Mouse (Mus musculus): ENCODE data around the gene Serpine1. TPM values are rescaled to one million over a fixed set of nuclear protein-coding genes. Genes with fewer than 3 reads are reported as not detected.

The Serpine1 gene
- polyA plus RNA-seq, 1 experiment: 4.1 TPM

GRCm38 (mm10) chr5:137107024-137107423, 35.0 kb upstream of the Serpine1 start:
- TF ChIP-seq POLR2A (IDR thresholded peaks at IDR 0.05; ENCODE audit: control insufficient read depth, extremely low read depth, insufficient read depth, low read length, poor library complexity) (no peak), CTCF (IDR thresholded peaks at IDR 0.05; ENCODE audit: borderline replicate concordance, control insufficient read depth, extremely low read depth, insufficient read depth, low read length, poor library complexity) (no peak)
- peaks cover 20% of the 10 kb centered on the region for H3K4me1 ChIP-seq (replicated peaks; ENCODE audit: control insufficient read depth, insufficient read depth, low read length)
- H3K4me3 ChIP-seq (ENCODE audit: control insufficient read depth, insufficient read depth, low read length): no peak overlapping the region
- no peaks in the 10 kb centered on the region for H3K27me3 ChIP-seq (ENCODE audit: control insufficient read depth, insufficient read depth, low read length)
- H3K27ac ChIP-seq (ENCODE audit: control insufficient read depth, insufficient read depth, low read length): no peak overlapping the region
- no peaks in the 10 kb centered on the region for H3K36me3 ChIP-seq (ENCODE audit: control insufficient read depth, insufficient read depth, low read length)
- peak; percentile 75 for DNase-seq
- 29% methylated on average over 6 of the region's 6 CpGs for WGBS

GRCm38 (mm10) chr5:137106434-137106833, 34.4 kb upstream of the Serpine1 start:
- no peak for DNase-seq
- H3K4me1 ChIP-seq (replicated peaks; ENCODE audit: control insufficient read depth, insufficient read depth, low read length): peaks cover 20% of the 10 kb centered on the region
- TF ChIP-seq POLR2A (IDR thresholded peaks at IDR 0.05; ENCODE audit: control insufficient read depth, extremely low read depth, insufficient read depth, low read length, poor library complexity) (no peak), CTCF (IDR thresholded peaks at IDR 0.05; ENCODE audit: borderline replicate concordance, control insufficient read depth, extremely low read depth, insufficient read depth, low read length, poor library complexity) (no peak)
- H3K27ac ChIP-seq (ENCODE audit: control insufficient read depth, insufficient read depth, low read length): no peak overlapping the region
- H3K36me3 ChIP-seq (ENCODE audit: control insufficient read depth, insufficient read depth, low read length): no peaks in the 10 kb centered on the region
- no peaks in the 10 kb centered on the region for H3K27me3 ChIP-seq (ENCODE audit: control insufficient read depth, insufficient read depth, low read length)
- H3K4me3 ChIP-seq (ENCODE audit: control insufficient read depth, insufficient read depth, low read length): no peak overlapping the region
- WGBS: 91% methylated on average over 4 of the region's 4 CpGs

GRCm38 (mm10) chr5:137103969-137104368, 31.9 kb upstream of the Serpine1 start:
- Histone ChIP-seq H3K27me3 (ENCODE audit: control insufficient read depth, insufficient read depth, low read length) (no peaks in the 10 kb centered on the region), H3K36me3 (ENCODE audit: control insufficient read depth, insufficient read depth, low read length) (no peaks in the 10 kb centered on the region), H3K27ac (ENCODE audit: control insufficient read depth, insufficient read depth, low read length) (no peak overlapping the region), H3K4me1 (replicated peaks; ENCODE audit: control insufficient read depth, insufficient read depth, low read length) (peaks cover 20% of the 10 kb centered on the region), H3K4me3 (ENCODE audit: control insufficient read depth, insufficient read depth, low read length) (no peak overlapping the region)
- no peak for TF ChIP-seq CTCF (IDR thresholded peaks at IDR 0.05; ENCODE audit: borderline replicate concordance, control insufficient read depth, extremely low read depth, insufficient read depth, low read length, poor library complexity)
- no peak for TF ChIP-seq POLR2A (IDR thresholded peaks at IDR 0.05; ENCODE audit: control insufficient read depth, extremely low read depth, insufficient read depth, low read length, poor library complexity)
- 95% methylated on average over 2 of the region's 2 CpGs for WGBS
- DNase-seq: no peak

- peak overlapping the region; percentile 18; the same call in 1 of the 2 replicates for H3K4me3 ChIP-seq (ENCODE audit: control insufficient read depth, insufficient read depth, low read length)
- DNase-seq: peak; percentile 55
- no peaks in the 10 kb centered on the region for H3K36me3 ChIP-seq (ENCODE audit: control insufficient read depth, insufficient read depth, low read length)
- H3K27ac ChIP-seq (ENCODE audit: control insufficient read depth, insufficient read depth, low read length): peak overlapping the region; percentile 56; the same call in 1 of the 2 replicates
- H3K27me3 ChIP-seq (ENCODE audit: control insufficient read depth, insufficient read depth, low read length): no peaks in the 10 kb centered on the region
- TF ChIP-seq POLR2A (IDR thresholded peaks at IDR 0.05; ENCODE audit: control insufficient read depth, extremely low read depth, insufficient read depth, low read length, poor library complexity): no peak
- TF ChIP-seq CTCF (IDR thresholded peaks at IDR 0.05; ENCODE audit: borderline replicate concordance, control insufficient read depth, extremely low read depth, insufficient read depth, low read length, poor library complexity): no peak
- WGBS: 31% methylated on average over 28 of the region's 28 CpGs
- peaks cover 20% of the 10 kb centered on the region for H3K4me1 ChIP-seq (replicated peaks; ENCODE audit: control insufficient read depth, insufficient read depth, low read length)
These were observed 30.8 kb upstream of the Serpine1 start for GRCm38 (mm10) chr5:137102575-137103522.

- no peak overlapping the region for H3K4me3 ChIP-seq (ENCODE audit: control insufficient read depth, insufficient read depth, low read length)
- no peaks in the 10 kb centered on the region for H3K27me3 ChIP-seq (ENCODE audit: control insufficient read depth, insufficient read depth, low read length)
- WGBS: 88% methylated on average over 10 of the region's 10 CpGs
- peaks cover 20% of the 10 kb centered on the region for H3K4me1 ChIP-seq (replicated peaks; ENCODE audit: control insufficient read depth, insufficient read depth, low read length)
- DNase-seq: no peak
- no peak overlapping the region for H3K27ac ChIP-seq (ENCODE audit: control insufficient read depth, insufficient read depth, low read length)
- H3K36me3 ChIP-seq (ENCODE audit: control insufficient read depth, insufficient read depth, low read length): no peaks in the 10 kb centered on the region
- TF ChIP-seq POLR2A (IDR thresholded peaks at IDR 0.05; ENCODE audit: control insufficient read depth, extremely low read depth, insufficient read depth, low read length, poor library complexity) (no peak), CTCF (IDR thresholded peaks at IDR 0.05; ENCODE audit: borderline replicate concordance, control insufficient read depth, extremely low read depth, insufficient read depth, low read length, poor library complexity) (no peak)
These were observed 30.0 kb upstream of the Serpine1 start for GRCm38 (mm10) chr5:137102078-137102477.

- Histone ChIP-seq H3K36me3 (ENCODE audit: control insufficient read depth, insufficient read depth, low read length) (no peaks in the 10 kb centered on the region), H3K27me3 (ENCODE audit: control insufficient read depth, insufficient read depth, low read length) (no peaks in the 10 kb centered on the region), H3K27ac (ENCODE audit: control insufficient read depth, insufficient read depth, low read length) (no peak overlapping the region), H3K4me3 (ENCODE audit: control insufficient read depth, insufficient read depth, low read length) (no peak overlapping the region), H3K4me1 (replicated peaks; ENCODE audit: control insufficient read depth, insufficient read depth, low read length) (peaks cover 18% of the 10 kb centered on the region)
- TF ChIP-seq CTCF (IDR thresholded peaks at IDR 0.05; ENCODE audit: borderline replicate concordance, control insufficient read depth, extremely low read depth, insufficient read depth, low read length, poor library complexity) (no peak), POLR2A (IDR thresholded peaks at IDR 0.05; ENCODE audit: control insufficient read depth, extremely low read depth, insufficient read depth, low read length, poor library complexity) (no peak)
- 81% methylated on average over 4 of the region's 4 CpGs for WGBS
- DNase-seq: no peak
These were observed 28.6 kb upstream of the Serpine1 start for GRCm38 (mm10) chr5:137100660-137101059.

Measured in thymus, adult 2 months (tissue).